Mouse (Mus musculus) liver, embryonic 14.5 days (tissue): ENCODE measurements around the gene Ier5.

Source experiments
- CTCF ChIP-seq: IDR thresholded peaks from 2 replicates; pipeline ENCODE4 v1.5.1; 2016; ENCODE audit warnings: antibody characterized with exemption, low read depth, control low read depth
- EP300 ChIP-seq: IDR thresholded peaks from 2 replicates; pipeline ENCODE4 v1.6.1; 2016; ENCODE audit warnings: antibody characterized with exemption, low read depth

DNA sequence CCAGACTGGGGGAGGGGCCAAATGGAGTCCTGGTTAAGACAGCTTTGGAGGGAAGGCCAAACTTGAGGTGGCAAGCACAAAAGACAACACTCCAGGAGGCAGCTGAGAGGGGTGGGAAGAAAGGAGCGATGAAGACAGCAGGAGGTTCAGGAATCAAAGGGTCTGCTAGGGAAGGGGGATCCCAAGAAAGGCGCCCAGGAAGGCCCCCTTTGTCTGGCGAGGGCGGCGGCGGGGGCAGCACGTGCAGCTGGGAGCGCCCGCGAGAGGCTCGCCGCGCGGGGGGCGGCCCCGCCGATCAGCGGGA lies 16.5 kb downstream of the Ier5 start:
- TF ChIP-seq CTCF: no peak
- TF ChIP-seq EP300: no peak
